Mouse (Mus musculus): ENCODE results near the gene Sucla2. TPM values are rescaled to one million over a fixed set of nuclear protein-coding genes. Genes with fewer than 3 reads are reported as not detected.
"Not testable (repeated sequence)": the region's sequence is repeated elsewhere in the genome, so short reads cannot be mapped to it uniquely, and the experiment has no call there.

The Sucla2 gene
- polyA plus RNA-seq, 1 experiment, result 48.5 TPM

DNA sequence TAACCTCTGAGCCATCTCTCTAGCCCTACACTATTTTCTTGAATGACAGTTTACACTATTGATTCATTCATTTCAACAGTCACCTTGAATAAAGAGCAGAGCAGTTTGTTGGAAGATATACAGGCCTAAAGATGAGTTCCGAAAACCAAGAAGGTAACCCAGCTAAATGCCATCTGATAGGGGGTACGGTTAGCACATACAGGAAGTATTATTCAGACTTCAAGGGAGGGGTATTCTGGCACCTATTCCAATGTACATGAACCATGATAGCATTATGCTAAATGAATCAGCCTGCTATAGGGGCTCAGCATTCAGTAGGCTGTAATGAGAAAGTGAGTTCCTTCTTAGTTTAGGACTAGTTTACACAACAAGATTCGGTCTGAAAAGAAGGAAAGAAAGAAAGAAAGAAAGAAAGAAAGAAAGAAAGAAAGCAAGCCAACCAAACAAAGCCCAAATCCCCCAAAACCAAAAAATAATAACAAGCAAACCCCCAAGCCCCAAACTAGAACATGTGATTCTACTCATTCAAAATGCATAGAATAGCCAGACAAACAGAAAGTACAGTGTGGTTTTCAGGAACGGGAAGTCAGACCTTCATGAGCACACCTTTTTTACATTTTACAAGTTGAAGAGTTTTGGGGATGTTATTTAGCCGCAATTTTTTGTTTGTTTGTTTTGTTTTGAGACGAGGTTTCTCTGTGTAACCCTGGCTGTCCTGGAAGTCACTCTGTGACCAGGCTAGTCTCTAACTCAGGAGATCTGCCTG is 16.3 kb upstream of the Sucla2 start:
- H3K4me3 ChIP-seq (ENCODE audit: insufficient read depth, low read length), result no peak overlapping the region
- TF ChIP-seq CTCF (IDR thresholded peaks at IDR 0.05; ENCODE audit: low read depth, low read length) (no peak), POLR2A (IDR thresholded peaks at IDR 0.05; ENCODE audit: borderline replicate concordance, low read depth, low read length) (no peak)
- H3K27ac ChIP-seq (ENCODE audit: insufficient read depth, low read depth, low read length), result no peak overlapping the region
- peaks cover 4% of the 10 kb centered on the region; the same call in 1 of the 2 replicates for H3K4me1 ChIP-seq (ENCODE audit: control insufficient read depth, insufficient read depth, low read length)

DNA sequence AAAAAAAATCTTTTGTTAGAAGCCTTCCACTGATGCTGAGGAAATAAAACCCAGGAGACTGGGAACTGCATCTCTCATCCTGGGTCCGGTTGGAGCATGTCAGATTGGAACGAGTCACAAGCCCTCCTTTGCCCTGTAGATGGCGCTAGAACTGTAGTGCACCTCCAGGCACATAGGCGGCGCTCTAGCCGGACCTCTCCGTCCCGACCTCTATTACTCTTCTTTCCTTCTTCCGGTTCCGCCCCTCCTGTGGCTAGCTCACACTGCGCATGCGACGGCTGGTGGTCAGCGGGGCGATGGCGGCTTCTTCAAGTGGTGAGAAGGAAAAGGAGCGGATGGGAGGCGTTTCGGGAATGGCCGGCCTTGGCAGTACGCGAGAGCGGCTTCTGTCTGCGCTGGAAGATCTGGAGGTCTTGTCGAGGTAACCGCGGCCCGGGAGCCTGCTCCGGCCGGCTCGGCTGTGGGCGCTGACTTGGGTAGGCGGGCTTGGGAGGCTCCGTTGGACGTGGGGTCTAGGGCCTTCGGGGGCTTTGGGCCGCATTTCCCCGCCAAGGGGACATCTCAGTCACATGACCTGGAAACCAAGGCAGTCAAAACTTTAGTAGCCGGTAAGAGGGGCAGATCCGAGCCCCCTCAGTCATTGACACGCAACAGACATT is 15.2 kb upstream of the Sucla2 start, which contains the start of gene Med4:
Med4 (plus strand) TSS at position 261 of the 659 bp plus-strand sequence.
- Histone ChIP-seq H3K27ac (ENCODE audit: insufficient read depth, low read depth, low read length) (no peak within 1 kb of the TSS), H3K4me1 (ENCODE audit: control insufficient read depth, insufficient read depth, low read length) (peaks cover 4% of the 10 kb centered on the region; the same call in 1 of the 2 replicates), H3K4me3 (ENCODE audit: insufficient read depth, low read length) (peak within 1 kb of the TSS; percentile 93)
- TF ChIP-seq CTCF (IDR thresholded peaks at IDR 0.05; ENCODE audit: low read depth, low read length) (peak; percentile 100), POLR2A (IDR thresholded peaks at IDR 0.05; ENCODE audit: borderline replicate concordance, low read depth, low read length) (no peak)

DNA sequence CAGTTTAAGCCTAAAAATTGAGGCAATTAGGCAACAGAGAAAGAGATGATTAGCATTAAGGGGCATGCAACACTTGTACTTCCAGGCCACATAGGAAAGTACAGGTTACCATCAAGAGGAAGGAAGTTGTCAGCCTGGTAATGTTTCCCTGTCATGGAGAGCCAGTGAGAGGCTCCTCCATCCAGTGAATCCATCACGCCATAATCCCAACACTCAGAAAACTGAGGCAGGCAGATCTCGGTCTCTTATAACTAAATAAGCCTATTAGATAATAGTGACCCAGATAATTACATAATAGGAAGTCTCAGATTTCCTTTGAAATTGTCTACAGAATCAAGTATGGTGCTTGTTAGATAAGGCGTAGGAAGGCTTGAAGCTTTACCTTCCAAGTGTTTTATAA is 983 bp upstream of the Sucla2 start:
- TF ChIP-seq POLR2A (IDR thresholded peaks at IDR 0.05; ENCODE audit: borderline replicate concordance, low read depth, low read length) (no peak), CTCF (IDR thresholded peaks at IDR 0.05; ENCODE audit: low read depth, low read length) (no peak)
- H3K4me3 ChIP-seq (ENCODE audit: insufficient read depth, low read length), result no peak overlapping the region
- no peak overlapping the region for H3K27ac ChIP-seq (ENCODE audit: insufficient read depth, low read depth, low read length)
- peaks cover 13% of the 10 kb centered on the region for H3K4me1 ChIP-seq (ENCODE audit: control insufficient read depth, insufficient read depth, low read length)

DNA sequence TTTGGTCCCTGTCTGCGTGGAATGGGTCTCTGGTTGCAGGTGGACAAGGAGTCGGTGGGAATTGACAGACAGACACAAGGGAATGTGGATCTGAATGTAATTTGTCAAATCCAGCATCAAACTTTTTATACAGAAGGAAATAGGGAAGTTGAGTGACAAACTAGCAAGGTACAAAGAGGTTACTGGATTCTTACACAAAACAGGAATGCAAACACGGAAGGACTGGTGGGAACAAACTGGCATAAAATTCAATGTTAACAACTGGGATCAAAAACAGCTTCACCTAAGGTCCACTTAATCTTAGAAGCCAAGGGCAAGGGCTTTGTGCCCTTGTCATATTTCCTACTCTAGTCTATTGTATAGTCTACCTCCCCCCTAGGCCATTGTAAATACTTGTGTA is 3.5 kb downstream of the Sucla2 start:
- H3K27ac ChIP-seq (ENCODE audit: insufficient read depth, low read depth, low read length); H3K4me3 ChIP-seq (ENCODE audit: insufficient read depth, low read length): not testable (repeated sequence)
- H3K4me1 ChIP-seq (ENCODE audit: control insufficient read depth, insufficient read depth, low read length), result peaks cover 12% of the 10 kb centered on the region

DNA sequence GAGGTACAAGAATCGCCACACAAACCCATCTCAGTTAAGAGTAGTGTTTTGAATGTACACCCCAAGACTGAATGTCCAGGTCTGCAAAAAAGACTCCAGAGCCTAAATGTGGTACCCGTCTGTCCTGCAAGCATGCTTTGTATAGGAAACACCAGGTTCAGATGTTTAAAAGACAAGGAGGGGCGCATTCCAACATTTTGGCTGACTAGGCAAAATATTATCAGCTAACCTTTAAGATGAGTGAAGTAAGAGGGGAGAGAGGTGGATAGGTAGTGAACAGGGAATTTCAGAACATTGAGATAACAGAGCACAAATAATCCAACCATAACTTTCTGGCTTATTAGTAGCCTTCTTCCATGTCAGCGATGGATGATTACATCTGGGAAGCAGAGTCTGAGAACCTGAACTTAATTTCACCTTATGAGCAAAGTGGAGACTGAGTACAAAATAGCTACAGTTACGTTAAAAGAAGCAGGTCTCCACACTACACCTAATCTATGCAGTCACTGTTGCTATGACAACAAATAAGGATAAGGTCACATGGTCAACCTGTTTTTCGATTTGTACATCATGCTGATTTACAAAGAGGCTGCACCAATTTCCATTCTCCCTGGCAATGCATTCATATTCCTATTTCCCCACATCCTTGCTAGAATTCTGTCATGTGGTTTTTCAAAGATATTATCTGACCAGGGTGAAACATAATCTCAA is 8.8 kb downstream of the Sucla2 start:
- no peak overlapping the region for H3K4me3 ChIP-seq (ENCODE audit: insufficient read depth, low read length)
- H3K4me1 ChIP-seq (ENCODE audit: control insufficient read depth, insufficient read depth, low read length), result peaks cover 7% of the 10 kb centered on the region
- TF ChIP-seq CTCF (IDR thresholded peaks at IDR 0.05; ENCODE audit: low read depth, low read length) (no peak), POLR2A (IDR thresholded peaks at IDR 0.05; ENCODE audit: borderline replicate concordance, low read depth, low read length) (no peak)
- no peak overlapping the region for H3K27ac ChIP-seq (ENCODE audit: insufficient read depth, low read depth, low read length)

DNA sequence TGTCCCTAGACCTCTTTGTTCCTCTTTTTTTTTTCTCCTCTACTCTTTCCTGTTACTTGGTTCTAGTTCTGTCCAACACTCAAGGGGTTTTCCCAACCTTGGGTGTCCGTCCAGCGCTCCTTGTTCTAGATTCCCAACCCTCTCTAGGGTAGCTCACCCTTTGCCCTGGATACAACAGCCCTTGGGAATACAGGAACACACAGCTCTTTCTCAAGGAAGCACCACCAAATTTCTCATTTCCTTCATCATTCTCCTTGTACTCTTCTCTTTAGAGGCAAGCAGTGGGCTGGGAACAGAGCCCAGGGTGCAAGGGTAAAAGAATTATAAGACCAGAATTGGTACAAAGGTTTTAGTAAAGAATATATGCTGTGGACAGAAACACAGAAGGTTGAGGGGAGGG is 10.5 kb downstream of the Sucla2 start:
- Histone ChIP-seq H3K4me3 (ENCODE audit: insufficient read depth, low read length) (no peak overlapping the region), H3K27ac (ENCODE audit: insufficient read depth, low read depth, low read length) (no peak overlapping the region), H3K4me1 (ENCODE audit: control insufficient read depth, insufficient read depth, low read length) (peaks cover 7% of the 10 kb centered on the region)
- TF ChIP-seq POLR2A (IDR thresholded peaks at IDR 0.05; ENCODE audit: borderline replicate concordance, low read depth, low read length) (no peak), CTCF (IDR thresholded peaks at IDR 0.05; ENCODE audit: low read depth, low read length) (no peak)

DNA sequence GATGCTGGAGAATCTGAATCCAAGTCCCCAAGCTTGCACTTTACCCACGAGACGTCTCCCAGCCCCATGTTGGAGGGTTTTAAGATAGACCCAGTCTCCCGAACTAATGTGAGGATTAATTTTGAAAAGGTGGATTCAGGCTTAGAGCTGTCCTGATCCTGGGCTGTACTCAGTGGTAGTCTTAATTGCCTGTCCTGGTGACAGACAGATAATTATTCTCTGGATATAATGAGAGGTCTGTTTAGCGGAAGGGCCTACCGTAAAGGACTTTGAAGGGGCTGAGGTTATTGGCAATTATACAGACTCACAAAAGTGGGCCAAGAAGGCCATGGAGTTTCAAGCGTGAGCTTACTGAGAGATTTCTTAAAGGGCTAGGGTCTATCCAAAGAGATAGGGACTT is 18.7 kb downstream of the Sucla2 start:
- no peak for TF ChIP-seq CTCF (IDR thresholded peaks at IDR 0.05; ENCODE audit: low read depth, low read length)
- TF ChIP-seq POLR2A (IDR thresholded peaks at IDR 0.05; ENCODE audit: borderline replicate concordance, low read depth, low read length), result no peak

DNA sequence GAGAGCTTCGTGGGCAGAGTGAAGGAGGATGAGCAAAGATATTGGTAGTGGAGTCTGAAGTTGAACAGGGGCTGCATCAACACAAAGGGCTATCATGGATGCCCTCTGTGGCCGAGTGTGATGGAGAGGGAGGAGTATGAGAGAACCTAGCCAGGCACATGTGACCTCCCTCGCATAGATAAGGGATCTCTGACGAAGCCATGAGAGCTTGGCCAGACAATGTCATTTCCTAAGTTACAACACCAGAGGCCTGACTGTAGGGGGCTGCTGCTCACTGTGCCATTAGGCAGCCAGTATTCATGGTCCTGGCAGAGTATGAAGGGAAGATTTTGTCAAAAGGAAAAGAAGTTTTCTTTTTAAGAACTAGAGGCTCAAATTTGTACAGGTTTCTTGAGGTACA is 21.9 kb downstream of the Sucla2 start:
- Histone ChIP-seq H3K4me1 (ENCODE audit: control insufficient read depth, insufficient read depth, low read length) (peaks cover under 1% of the 10 kb centered on the region; the same call in 1 of the 2 replicates), H3K27ac (ENCODE audit: insufficient read depth, low read depth, low read length) (no peak overlapping the region), H3K4me3 (ENCODE audit: insufficient read depth, low read length) (no peak overlapping the region)
- TF ChIP-seq POLR2A (IDR thresholded peaks at IDR 0.05; ENCODE audit: borderline replicate concordance, low read depth, low read length), result no peak
- no peak for TF ChIP-seq CTCF (IDR thresholded peaks at IDR 0.05; ENCODE audit: low read depth, low read length)

More for the DNA sequence above, 18.7 kb downstream of the Sucla2 start:
- Histone ChIP-seq H3K4me1 (ENCODE audit: control insufficient read depth, insufficient read depth, low read length) (no peaks in the 10 kb centered on the region), H3K27ac (ENCODE audit: insufficient read depth, low read depth, low read length) (no peak overlapping the region), H3K4me3 (ENCODE audit: insufficient read depth, low read length) (no peak overlapping the region)

DNA sequence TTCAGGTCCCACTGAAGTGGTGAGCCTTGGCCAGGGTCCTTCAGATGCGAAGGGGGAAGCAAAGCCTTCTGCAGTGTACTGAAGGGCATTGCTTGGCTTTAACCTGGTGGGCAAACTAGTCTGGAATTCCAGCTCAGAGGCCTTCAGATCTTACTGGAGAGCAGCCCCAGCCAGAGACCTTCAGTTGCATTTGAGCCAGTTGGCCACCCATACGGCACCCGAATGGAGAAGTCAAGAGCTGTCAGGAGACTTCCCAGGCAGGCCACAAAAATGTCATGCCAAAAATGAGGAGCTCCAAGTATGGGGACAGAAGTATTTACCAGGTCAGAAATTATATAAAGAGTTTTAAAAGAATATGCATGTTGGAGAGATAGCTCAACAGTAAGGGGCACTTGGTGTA is 22.9 kb downstream of the Sucla2 start, which contains the start of gene Nudt15:
Nudt15 (minus strand) TSS at position 192 of the 400 bp plus-strand sequence.
- Histone ChIP-seq H3K4me1 (ENCODE audit: control insufficient read depth, insufficient read depth, low read length) (peaks cover 2% of the 10 kb centered on the region; the same call in 1 of the 2 replicates), H3K4me3 (ENCODE audit: insufficient read depth, low read length) (no peak within 1 kb of the TSS), H3K27ac (ENCODE audit: insufficient read depth, low read depth, low read length) (no peak within 1 kb of the TSS)
- TF ChIP-seq CTCF (IDR thresholded peaks at IDR 0.05; ENCODE audit: low read depth, low read length) (no peak), POLR2A (IDR thresholded peaks at IDR 0.05; ENCODE audit: borderline replicate concordance, low read depth, low read length) (no peak)

Data from bone marrow macrophage, adult 2 months (primary cell).